Comparison of ENCODE assay signal across 25 mouse cellular contexts in genomic region chr2:167965911-167966310, GRCm38 (mm10). TPM values are rescaled to one million over a fixed set of nuclear protein-coding genes. Genes with fewer than 3 reads are reported as not detected.
DNase-seq lines count a peak whose midpoint lies in the region; ATAC-seq and TF ChIP-seq lines count a peak whose summit lies in the region.
"Had no signal": no experiment of that assay in that cellular context is flagged by ENCODE, and none has a peak within 500 bp of the region (broad histone marks: within the 10 kb centered on the region; RNA-seq: fewer than 3 reads in every experiment).

No protein-coding gene starts in this region.

- no peak for DNase-seq in frontal cortex, postnatal 10 days (ENCODE audit: low spot score in 2 of 2)
- DNase-seq in spleen, adult 2 months (ENCODE audit: low read depth in 1 of 2, low spot score in 2 of 2), result no peak
- no peak for DNase-seq in spleen, postnatal 10 days (ENCODE audit: low spot score in 2 of 2)
- peak; percentile 19 for DNase-seq in brain, embryonic 14.5 days (ENCODE audit: low read depth)
- no peak for DNase-seq in midbrain, embryonic 14.5 days
- DNase-seq: adrenal gland, adult 8-10 months; adrenal gland, postnatal 14 days; adrenal gland, postnatal 36 days; B cell, adult 2 months; cerebellum, adult 11-12 months; cerebellum, adult 2 months; cerebellum, adult 9-10 months; cerebellum, postnatal 10 days; cerebellum, postnatal 25 days; forebrain, postnatal 0 days had no signal

- H3K36me3 ChIP-seq in spleen, adult 2 months (ENCODE audit: control insufficient read depth, insufficient read depth, low read length), result peaks cover 52% of the 10 kb centered on the region
- peaks cover 78% of the 10 kb centered on the region for H3K36me3 ChIP-seq in midbrain, embryonic 14.5 days (ENCODE audit: control insufficient read depth, insufficient read depth, low read length)

- H3K4me2 ChIP-seq in midbrain, embryonic 14.5 days (ENCODE audit: low read length), result no peak overlapping the region
- H3K4me2 ChIP-seq: embryonic facial prominence, embryonic 12.5 days; forebrain, embryonic 13.5 days; forebrain, embryonic 15.5 days had no signal

- 0 out of 2 replicates have a peak, but pooled peaks have one; percentile 33 for ATAC-seq in frontal cortex, adult (ENCODE audit: low TSS enrichment)
- no peak for ATAC-seq in midbrain, embryonic 14.5 days (ENCODE audit: low FRiP score, low TSS enrichment)
- ATAC-seq: activated CD4-positive, CD25-positive, alpha-beta regulatory T cell, adult 4 months; CD4-positive, CD25-positive, alpha-beta regulatory T cell, adult 4 months; forebrain, embryonic 13.5 days; forebrain, embryonic 15.5 days; forebrain, postnatal 0 days; Patski had no signal

- H3K27me3 ChIP-seq in spleen, adult 2 months (ENCODE audit: control insufficient read depth, insufficient read depth, low read length), result no peaks in the 10 kb centered on the region
- H3K27me3 ChIP-seq in midbrain, embryonic 14.5 days (ENCODE audit: control insufficient read depth, insufficient read depth, low read length), result no peaks in the 10 kb centered on the region
- H3K27me3 ChIP-seq: CH12.LX; embryonic facial prominence, embryonic 12.5 days; forebrain, embryonic 13.5 days; forebrain, embryonic 15.5 days; Patski had no signal

- 88% methylated on average over 3 of the region's 3 CpGs for WGBS in spleen, adult 2 months
- 96% methylated on average over 3 of the region's 3 CpGs for WGBS in midbrain, embryonic 14.5 days

- no peak for TF ChIP-seq CTCF in spleen, adult 2 months (IDR thresholded peaks at IDR 0.05; ENCODE audit: extremely low read depth, insufficient read depth, insufficient read length, insufficient replicate concordance)
- TF ChIP-seq CTCF in brain, embryonic 14.5 days (IDR thresholded peaks at IDR 0.05; ENCODE audit: borderline replicate concordance, extremely low read depth, insufficient read depth, insufficient read length), result no peak

- H3K9ac ChIP-seq in midbrain, embryonic 14.5 days (replicated peaks; ENCODE audit: low read length), result no peak overlapping the region
- H3K9ac ChIP-seq: embryonic facial prominence, embryonic 12.5 days; forebrain, embryonic 13.5 days; forebrain, embryonic 15.5 days; forebrain, postnatal 0 days had no signal

- H3K9me3 ChIP-seq in midbrain, embryonic 14.5 days (ENCODE audit: control insufficient read depth, low read length), result no peaks in the 10 kb centered on the region
- H3K9me3 ChIP-seq: embryonic facial prominence, embryonic 10.5 days; embryonic facial prominence, embryonic 12.5 days; forebrain, embryonic 13.5 days; forebrain, embryonic 15.5 days; G1E had no signal

- TF ChIP-seq POLR2A in spleen, adult 2 months (IDR thresholded peaks at IDR 0.05; ENCODE audit: low read depth, low read length), result no peak
- TF ChIP-seq POLR2A in brain, embryonic 14.5 days (IDR thresholded peaks at IDR 0.05; ENCODE audit: borderline replicate concordance, extremely low read depth, insufficient read depth, insufficient read length, poor library complexity, severe bottlenecking), result no peak

- H3K27ac ChIP-seq in spleen, adult 2 months (ENCODE audit: insufficient read depth, low read length), result 0 out of 2 replicates have a peak overlapping the region, but pooled peaks have one; percentile 13
- H3K27ac ChIP-seq in midbrain, embryonic 14.5 days (replicated peaks; ENCODE audit: low read depth, low read length), result no peak overlapping the region
- H3K27ac ChIP-seq: embryonic facial prominence, embryonic 10.5 days; embryonic facial prominence, embryonic 12.5 days; forebrain, embryonic 13.5 days; forebrain, embryonic 15.5 days had no signal

- no peak overlapping the region for H3K4me3 ChIP-seq in spleen, adult 2 months (ENCODE audit: extremely low read depth, insufficient read depth, insufficient read length)
- H3K4me3 ChIP-seq in midbrain, embryonic 14.5 days (replicated peaks; ENCODE audit: low read depth, low read length), result no peak overlapping the region
- H3K4me3 ChIP-seq: embryonic facial prominence, embryonic 10.5 days; embryonic facial prominence, embryonic 12.5 days; forebrain, embryonic 13.5 days; forebrain, embryonic 15.5 days had no signal

- peaks cover 13% of the 10 kb centered on the region; the same call in 1 of the 2 replicates for H3K4me1 ChIP-seq in spleen, adult 2 months (ENCODE audit: control insufficient read depth, insufficient read depth, insufficient read length)
- H3K4me1 ChIP-seq in midbrain, embryonic 14.5 days (ENCODE audit: control insufficient read depth, insufficient read depth, low read length), result no peaks in the 10 kb centered on the region
- H3K4me1 ChIP-seq: embryonic facial prominence, embryonic 12.5 days had no signal

RNA-seq across cellular contexts. Expression of gene Ptpn1, which starts 34.1 kb away (rescaled TPM):
- 83.8 and 110 TPM in 2 replicates for polyA plus RNA-seq in spleen, adult 2 months (2012; rRNA removed)
- 60.2 and 62.4 TPM in 2 replicates for polyA plus RNA-seq in brain, embryonic 14.5 days (2012; rRNA removed)
- 53.1 and 81.9 TPM in 2 replicates for polyA plus RNA-seq in midbrain, embryonic 14.5 days (2014; fragmentation: Nextera tagmentation; extraction: Ambion mirVana)

RNA-seq across cellular contexts. Expression of gene Ripor3, which starts 44.5 kb away (rescaled TPM):
- polyA plus RNA-seq in spleen, adult 2 months (2012; rRNA removed), result 5.3 and 6.7 TPM in 2 replicates
- polyA plus RNA-seq in brain, embryonic 14.5 days (2012; rRNA removed), result 1.1 and 1.2 TPM in 2 replicates
- polyA plus RNA-seq in midbrain, embryonic 14.5 days (2014; fragmentation: Nextera tagmentation; extraction: Ambion mirVana), result 0.22 TPM in 1 of 2 replicates, not detected in the other
